Mouse (Mus musculus) hindbrain, embryonic 11.5 days (tissue): ENCODE measurements around the gene Tox2. TPM values are rescaled to one million over a fixed set of nuclear protein-coding genes. Genes with fewer than 3 reads are reported as not detected.

Source experiments
- ATAC-seq: fragments of 200-750 bp; cut with Nextera tagmentation; 2 replicates; pipeline ENCODE4 v1.8.0; 2017; ENCODE audit warnings: mild to moderate bottlenecking, moderate TSS enrichment, moderate library complexity; ENCODE audit not compliant: low FRiP score
- DNase-seq: peaks from one replicate; pipeline ENCODE4 v3.0.0-alpha.2; 2015; ENCODE audit warnings: low spot score
- H3K27ac ChIP-seq: fragments of 300-500 bp; sonication (generic); 2 replicates; pipeline ENCODE4 v1.5.1; 2014; ENCODE audit warnings: mild to moderate bottlenecking, low read depth, low read length
- H3K27me3 ChIP-seq: fragments of 300-500 bp; sonication (generic); 2 replicates; pipeline ENCODE4 v1.6.1; 2014; ENCODE audit warnings: mild to moderate bottlenecking, low read length, moderate library complexity, mixed read lengths; ENCODE audit not compliant: control insufficient read depth, insufficient read depth
- H3K36me3 ChIP-seq: fragments of 300-500 bp; sonication (generic); 2 replicates; pipeline ENCODE4 v1.6.1; 2014; ENCODE audit warnings: mild to moderate bottlenecking, low read length, moderate library complexity, mixed read lengths; ENCODE audit not compliant: control insufficient read depth, insufficient read depth
- H3K4me1 ChIP-seq: fragments of 300-500 bp; sonication (generic); replicated peaks from 2 replicates; pipeline ENCODE4 v1.6.1; 2014; ENCODE audit warnings: low read length, mixed read lengths; ENCODE audit not compliant: control insufficient read depth, insufficient read depth
- H3K4me2 ChIP-seq: fragments of 300-500 bp; sonication (generic); replicated peaks from 2 replicates; pipeline ENCODE4 v1.6.1; 2014; ENCODE audit warnings: mild to moderate bottlenecking, low read depth, low read length
- H3K4me3 ChIP-seq: fragments of 300-500 bp; sonication (generic); 2 replicates; pipeline ENCODE4 v1.5.1; 2014; ENCODE audit warnings: low read depth, low read length
- H3K9ac ChIP-seq: fragments of 300-500 bp; sonication (generic); 2 replicates; pipeline ENCODE4 v1.6.1; 2014; ENCODE audit warnings: low read depth, low read length
- H3K9me3 ChIP-seq: fragments of 300-500 bp; sonication (generic); 2 replicates; pipeline ENCODE4 v1.6.1; 2016; ENCODE audit warnings: low read length; ENCODE audit not compliant: control insufficient read depth
- WGBS: fragments of 180-500 bp; shearing (Covaris S2); extraction: QIAGEN DNeasy Blood & Tissue Kit; methylation state at CpG from one replicate; pipeline ENCODE4 v1.1.7; 2014; 5-methylcytosine and 5-hydroxymethylcytosine counted together
- polyA plus RNA-seq: library from polyadenylated mRNA; unstranded; fragments of >200 nt; fragmentation: Nextera tagmentation; extraction: Ambion mirVana; gene quantifications from 2 replicates; pipeline ENCODE4 v1.2.1, GENCODE M21; 2014

Tox2 gene
- polyA plus RNA-seq, 1 experiment from 2014 or later = 17.5 TPM

- H3K27ac ChIP-seq = no peak overlapping the region
- WGBS = 38% methylated on average over 7 of the region's 7 CpGs
- no peak overlapping the region for H3K4me2 ChIP-seq
- ATAC-seq (peak; percentile 51; the same call in 1 of the 2 replicates), DNase-seq (peak; percentile 55)
- no peaks in the 10 kb centered on the region for H3K27me3 ChIP-seq
- no peaks in the 10 kb centered on the region for H3K36me3 ChIP-seq
- no peak overlapping the region for H3K9ac ChIP-seq
- H3K4me1 ChIP-seq = no peaks in the 10 kb centered on the region; the same call in 1 of the 2 replicates
- no peak overlapping the region for H3K4me3 ChIP-seq
- no peaks in the 10 kb centered on the region for H3K9me3 ChIP-seq
These were observed 33.1 kb downstream of the Tox2 start for GRCm38 (mm10) chr2:163236057-163236456.

- Histone ChIP-seq H3K9ac (no peak overlapping the region), H3K36me3 (no peaks in the 10 kb centered on the region), H3K27ac (no peak overlapping the region), H3K4me1 (no peaks in the 10 kb centered on the region; the same call in 1 of the 2 replicates), H3K4me3 (no peak overlapping the region), H3K9me3 (no peaks in the 10 kb centered on the region), H3K4me2 (no peak overlapping the region), H3K27me3 (no peaks in the 10 kb centered on the region)
- ATAC-seq (no peak), DNase-seq (no peak)
- 83% methylated on average over 12 of the region's 12 CpGs for WGBS
These were observed 35.1 kb downstream of the Tox2 start for GRCm38 (mm10) chr2:163237999-163238529.

- no peak overlapping the region for H3K4me2 ChIP-seq
- ATAC-seq = no peak
- no peak overlapping the region for H3K27ac ChIP-seq
- H3K4me1 ChIP-seq = no peaks in the 10 kb centered on the region; the same call in 1 of the 2 replicates
- no peaks in the 10 kb centered on the region for H3K27me3 ChIP-seq
- H3K4me3 ChIP-seq = no peak overlapping the region
- 64% methylated on average over 8 of the region's 8 CpGs for WGBS
- no peak overlapping the region for H3K9ac ChIP-seq
- no peak for DNase-seq
- no peaks in the 10 kb centered on the region for H3K36me3 ChIP-seq
- no peaks in the 10 kb centered on the region for H3K9me3 ChIP-seq
These were observed 37.0 kb downstream of the Tox2 start for GRCm38 (mm10) chr2:163239945-163240344.

GRCm38 (mm10) chr2:163241867-163242266 is 38.9 kb downstream of the Tox2 start:
- no peaks in the 10 kb centered on the region for H3K36me3 ChIP-seq
- no peaks in the 10 kb centered on the region for H3K9me3 ChIP-seq
- no peak overlapping the region for H3K4me2 ChIP-seq
- DNase-seq (peak; percentile 28), ATAC-seq (no peak)
- 11% methylated on average over 5 of the region's 5 CpGs for WGBS
- no peaks in the 10 kb centered on the region for H3K27me3 ChIP-seq
- no peak overlapping the region for H3K9ac ChIP-seq
- H3K4me1 ChIP-seq = no peaks in the 10 kb centered on the region; the same call in 1 of the 2 replicates
- no peak overlapping the region for H3K4me3 ChIP-seq
- no peak overlapping the region for H3K27ac ChIP-seq

GRCm38 (mm10) chr2:163243917-163244852 is 41.3 kb downstream of the Tox2 start:
- Histone ChIP-seq H3K9me3 (no peaks in the 10 kb centered on the region), H3K27ac (no peak overlapping the region), H3K27me3 (no peaks in the 10 kb centered on the region), H3K4me2 (no peak overlapping the region), H3K4me1 (no peaks in the 10 kb centered on the region), H3K36me3 (no peaks in the 10 kb centered on the region), H3K4me3 (no peak overlapping the region), H3K9ac (no peak overlapping the region)
- no peak for ATAC-seq
- WGBS = 69% methylated on average over 12 of the region's 12 CpGs
- no peak for DNase-seq

DNA sequence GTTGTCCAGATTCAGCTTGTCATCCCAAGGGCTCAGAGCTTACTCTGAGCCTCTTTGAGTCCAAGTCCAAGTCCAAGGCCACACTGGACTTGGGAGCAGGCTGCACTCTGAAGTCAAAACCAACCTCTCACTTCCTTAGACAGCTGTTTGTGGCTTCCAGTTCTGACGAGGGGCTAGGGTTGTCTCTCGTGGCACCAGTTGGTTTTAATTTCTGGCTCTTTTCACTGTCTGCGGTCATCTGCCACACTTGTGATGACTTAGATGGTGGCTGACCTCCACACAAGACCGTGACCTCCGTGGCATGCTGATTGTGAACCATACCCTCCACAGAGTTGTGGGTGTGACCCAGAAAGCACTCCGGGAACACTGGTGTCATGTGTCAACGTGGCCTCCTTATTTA is 46.0 kb downstream of the Tox2 start:
- DNase-seq = no peak
- no peak overlapping the region for H3K4me3 ChIP-seq
- H3K36me3 ChIP-seq = no peaks in the 10 kb centered on the region
- 75% methylated on average over 7 of the region's 7 CpGs for WGBS
- no peak for ATAC-seq
- H3K9ac ChIP-seq = no peak overlapping the region
- H3K4me1 ChIP-seq = no peaks in the 10 kb centered on the region
- no peaks in the 10 kb centered on the region for H3K9me3 ChIP-seq
- H3K27ac ChIP-seq = no peak overlapping the region
- H3K27me3 ChIP-seq = no peaks in the 10 kb centered on the region
- no peak overlapping the region for H3K4me2 ChIP-seq

GRCm38 (mm10) chr2:163252645-163253044 is 49.7 kb downstream of the Tox2 start:
- DNase-seq (peak; percentile 41), ATAC-seq (no peak)
- H3K27ac ChIP-seq = no peak overlapping the region
- no peaks in the 10 kb centered on the region for H3K4me1 ChIP-seq
- no peak overlapping the region for H3K4me2 ChIP-seq
- H3K36me3 ChIP-seq = no peaks in the 10 kb centered on the region
- no peaks in the 10 kb centered on the region for H3K9me3 ChIP-seq
- no peaks in the 10 kb centered on the region for H3K27me3 ChIP-seq
- H3K4me3 ChIP-seq = no peak overlapping the region
- H3K9ac ChIP-seq = no peak overlapping the region
- WGBS = 97% methylated on average over 2 of the region's 2 CpGs

- DNase-seq = no peak
- H3K4me2 ChIP-seq = no peak overlapping the region
- no peaks in the 10 kb centered on the region for H3K27me3 ChIP-seq
- 84% methylated on average over 22 of the region's 22 CpGs for WGBS
- ATAC-seq = no peak
- H3K4me1 ChIP-seq = no peaks in the 10 kb centered on the region
- H3K9me3 ChIP-seq = no peaks in the 10 kb centered on the region
- no peak overlapping the region for H3K4me3 ChIP-seq
- H3K9ac ChIP-seq = no peak overlapping the region
- no peaks in the 10 kb centered on the region for H3K36me3 ChIP-seq
- no peak overlapping the region for H3K27ac ChIP-seq
These were observed 50.5 kb downstream of the Tox2 start for GRCm38 (mm10) chr2:163253248-163254099.
